Mouse (Mus musculus) forebrain, embryonic 14.5 days (tissue): Measurements from ENCODE around the gene Yju2. TPM values are rescaled to one million over a fixed set of nuclear protein-coding genes. Genes with fewer than 3 reads are reported as not detected.
"Not testable (repeated sequence)": the region's sequence is repeated elsewhere in the genome, so short reads cannot be mapped to it uniquely, and the experiment has no call there.

ENCODE experiments used
- ATAC-seq: fragments of 200-750 bp; cut with Nextera tagmentation; 2 replicates; pipeline ENCODE4 v1.8.0; 2017; ENCODE audit warnings: mild to moderate bottlenecking, moderate library complexity
- DNase-seq: peaks from one replicate; pipeline ENCODE4 v3.0.0-alpha.2; 2015; ENCODE audit warnings: low spot score
- H3K27ac ChIP-seq: fragments of 300-500 bp; sonication (generic); 2 replicates; pipeline ENCODE4 v1.5.1; 2014; ENCODE audit warnings: low read depth, mild to moderate bottlenecking, control low read depth, low read length, moderate library complexity
- H3K27me3 ChIP-seq: fragments of 300-500 bp; sonication (generic); replicated peaks from 2 replicates; pipeline ENCODE4 v1.6.1; 2014; ENCODE audit warnings: low read length, control low read depth, mixed read lengths; ENCODE audit not compliant: control insufficient read depth, insufficient read depth
- H3K36me3 ChIP-seq: fragments of 300-500 bp; sonication (generic); 2 replicates; pipeline ENCODE4 v1.6.1; 2014; ENCODE audit warnings: low read length, control low read depth; ENCODE audit not compliant: control insufficient read depth, insufficient read depth
- H3K4me1 ChIP-seq: fragments of 300-500 bp; sonication (generic); 2 replicates; pipeline ENCODE4 v1.6.1; 2014; ENCODE audit warnings: antibody characterized with exemption, low read length, control low read depth; ENCODE audit not compliant: control insufficient read depth, insufficient read depth
- H3K4me2 ChIP-seq: fragments of 300-500 bp; sonication (generic); 2 replicates; pipeline ENCODE4 v1.6.1; 2014; ENCODE audit warnings: mild to moderate bottlenecking, control low read depth, low read length
- H3K4me3 ChIP-seq: fragments of 300-500 bp; sonication (generic); 2 replicates; pipeline ENCODE4 v1.5.1; 2014; ENCODE audit warnings: low read depth, low read length, control low read depth
- H3K9ac ChIP-seq: fragments of 300-500 bp; sonication (generic); 2 replicates; pipeline ENCODE4 v1.6.1; 2014; ENCODE audit warnings: mild to moderate bottlenecking, low read length, control low read depth, moderate library complexity
- H3K9me3 ChIP-seq: fragments of 300-500 bp; sonication (generic); replicated peaks from 2 replicates; pipeline ENCODE4 v1.6.1; 2016; ENCODE audit warnings: low read length, control low read depth, mixed read lengths; ENCODE audit not compliant: control insufficient read depth
- WGBS: fragments of 180-500 bp; shearing (Covaris S2); extraction: QIAGEN DNeasy Blood & Tissue Kit; methylation state at CpG from one replicate; pipeline ENCODE4 v1.1.7; 2014; 5-methylcytosine and 5-hydroxymethylcytosine counted together
- polyA plus RNA-seq: library from polyadenylated mRNA; unstranded; fragments of >200 nt; fragmentation: Nextera tagmentation; extraction: Ambion mirVana; gene quantifications from 2 replicates; pipeline ENCODE4 v1.2.1, GENCODE M21; 2014

Gene Yju2
- 25.4 and 26.1 TPM in 2 replicates for polyA plus RNA-seq

DNA sequence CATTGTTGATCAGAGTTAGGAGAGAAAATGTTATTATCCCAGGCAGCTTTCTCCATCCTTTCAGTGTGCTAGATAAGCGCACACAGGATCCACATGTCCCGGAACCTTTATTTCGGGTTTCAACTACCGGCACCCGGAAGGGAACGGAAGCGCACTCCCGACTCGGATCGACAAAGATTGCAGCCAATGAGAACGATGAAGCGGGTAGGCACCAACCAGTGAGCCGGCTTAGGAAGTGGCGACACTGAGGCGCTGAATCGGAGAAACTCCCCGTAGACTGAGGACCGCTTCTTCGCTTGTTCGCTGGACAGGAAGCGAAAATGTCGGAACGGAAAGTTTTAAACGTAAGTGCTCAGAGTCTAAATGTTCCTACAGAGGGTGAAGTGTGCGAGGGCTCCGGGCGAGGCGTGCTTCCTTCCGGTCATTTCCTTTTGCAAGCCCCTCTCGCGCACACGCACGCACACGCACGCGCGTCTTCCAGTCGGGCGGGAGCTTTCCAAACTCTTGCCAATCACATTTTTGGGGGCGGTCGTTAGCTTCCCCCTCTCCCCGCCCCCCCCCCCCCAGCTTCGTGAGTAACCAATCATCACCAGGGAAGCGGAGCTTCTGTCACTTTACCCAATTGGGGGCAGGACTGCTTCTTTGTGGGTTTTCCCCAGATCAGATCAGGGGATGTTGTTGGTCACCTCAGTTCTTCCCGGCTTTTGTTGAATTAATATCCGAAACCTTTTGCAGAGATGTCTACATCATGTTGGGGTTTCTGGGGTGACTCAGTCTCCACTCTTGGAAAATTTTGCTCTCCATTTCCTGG, at the start of gene Yju2:
Gene Yju2, plus strand, starts transcription at position 182 of the 811 bp plus-strand sequence.
- H3K27me3 ChIP-seq, result no peaks in the 10 kb centered on the region
- peak within 1 kb of the TSS; percentile 93 for H3K27ac ChIP-seq
- H3K9me3 ChIP-seq, result no peaks in the 10 kb centered on the region
- DNase-seq (peak; percentile 98), ATAC-seq (peak; percentile 92)
- peak within 1 kb of the TSS; percentile 64 for H3K4me2 ChIP-seq
- H3K4me1 ChIP-seq, result peaks cover 17% of the 10 kb centered on the region
- peaks cover 21% of the 10 kb centered on the region for H3K36me3 ChIP-seq
- H3K4me3 ChIP-seq, result peak within 1 kb of the TSS; percentile 51
- H3K9ac ChIP-seq, result peak within 1 kb of the TSS; percentile 62
- under 1% methylated on average over 45 of the region's 46 CpGs for WGBS

DNA sequence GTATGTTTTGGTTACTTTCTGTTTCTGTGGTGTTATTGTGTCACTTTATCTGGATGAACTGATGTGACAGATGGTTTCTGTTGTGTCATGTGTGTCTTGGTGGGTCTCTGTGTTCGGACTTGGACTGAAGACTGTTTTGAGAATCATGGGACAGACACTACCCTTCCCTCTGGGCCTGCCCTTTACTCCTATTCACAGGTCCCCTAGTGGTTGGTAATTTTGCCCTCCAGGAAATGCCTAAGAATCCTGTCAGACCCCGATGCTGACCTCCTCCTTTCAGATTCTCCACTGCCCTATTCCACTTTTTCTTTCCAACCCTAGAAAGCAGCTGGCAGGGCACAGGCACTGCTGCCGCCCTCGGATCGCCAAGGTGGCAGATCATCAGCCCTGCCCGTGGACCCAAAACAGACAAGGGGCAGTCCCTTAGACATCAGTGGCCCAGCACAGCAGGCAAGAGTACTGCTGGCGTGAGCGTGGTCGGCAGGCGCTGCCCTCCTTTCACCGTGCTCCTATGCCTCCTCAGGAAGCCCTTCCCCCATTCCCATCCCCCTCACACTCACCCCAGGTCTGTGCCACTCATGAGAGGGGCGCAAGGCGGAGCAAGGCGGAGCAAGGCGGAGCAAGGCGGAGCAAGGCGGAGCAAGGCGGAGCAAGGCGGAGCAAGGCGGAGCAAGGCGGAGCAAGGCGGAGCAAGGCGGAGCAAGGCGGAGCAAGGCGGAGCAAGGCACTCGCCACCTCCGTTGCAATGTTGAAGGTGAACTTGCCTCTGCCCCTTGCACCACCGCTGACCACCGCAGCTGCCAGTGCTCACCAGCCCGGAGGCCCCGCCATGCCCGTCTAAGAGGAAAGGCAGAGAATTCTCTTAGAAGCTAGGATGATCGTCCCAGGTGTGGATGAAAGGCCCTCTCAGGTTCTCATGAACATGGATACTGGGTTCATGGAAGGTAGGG, 27.1 kb upstream of the Yju2 start:
- peak overlapping the region; percentile 74 for H3K9ac ChIP-seq
- WGBS, result 1% methylated on average over 33 of the region's 33 CpGs
- no peaks in the 10 kb centered on the region for H3K9me3 ChIP-seq
- H3K4me1 ChIP-seq, result 0 out of 2 replicates have a peak, but pooled peaks cover 4% of the 10 kb centered on the region
- H3K36me3 ChIP-seq, result no peaks in the 10 kb centered on the region
- ATAC-seq (peak; percentile 98), DNase-seq (peak; percentile 86)
- peak overlapping the region; percentile 70; the same call in 1 of the 2 replicates for H3K27ac ChIP-seq
- H3K4me2 ChIP-seq, result peak overlapping the region; percentile 63
- no peaks in the 10 kb centered on the region for H3K27me3 ChIP-seq
- peak overlapping the region; percentile 52 for H3K4me3 ChIP-seq

- Histone ChIP-seq H3K27me3 (no peaks in the 10 kb centered on the region), H3K36me3 (no peaks in the 10 kb centered on the region), H3K27ac (no peak overlapping the region), H3K4me3 (peak overlapping the region; percentile 52), H3K4me1 (0 out of 2 replicates have a peak, but pooled peaks cover 4% of the 10 kb centered on the region), H3K9me3 (no peaks in the 10 kb centered on the region), H3K9ac (peak overlapping the region; percentile 53; the same call in 1 of the 2 replicates), H3K4me2 (peak overlapping the region; percentile 63)
- WGBS, result 72% methylated on average over 2 of the region's 2 CpGs
- DNase-seq (no peak), ATAC-seq (no peak)
Measured at GRCm38 (mm10) chr17:55932635-55933034, 26.3 kb upstream of the Yju2 start.

GRCm38 (mm10) chr17:55933191-55933590, 25.7 kb upstream of the Yju2 start:
- H3K27ac ChIP-seq, result no peak overlapping the region
- 92% methylated on average over 15 of the region's 15 CpGs for WGBS
- H3K27me3 ChIP-seq, result no peaks in the 10 kb centered on the region
- ATAC-seq (no peak), DNase-seq (no peak)
- no peak overlapping the region for H3K4me2 ChIP-seq
- no peaks in the 10 kb centered on the region for H3K36me3 ChIP-seq
- 0 out of 2 replicates have a peak, but pooled peaks cover 2% of the 10 kb centered on the region for H3K9me3 ChIP-seq
- H3K4me1 ChIP-seq, result 0 out of 2 replicates have a peak, but pooled peaks cover 4% of the 10 kb centered on the region
- no peak overlapping the region for H3K9ac ChIP-seq
- H3K4me3 ChIP-seq, result no peak overlapping the region

DNA sequence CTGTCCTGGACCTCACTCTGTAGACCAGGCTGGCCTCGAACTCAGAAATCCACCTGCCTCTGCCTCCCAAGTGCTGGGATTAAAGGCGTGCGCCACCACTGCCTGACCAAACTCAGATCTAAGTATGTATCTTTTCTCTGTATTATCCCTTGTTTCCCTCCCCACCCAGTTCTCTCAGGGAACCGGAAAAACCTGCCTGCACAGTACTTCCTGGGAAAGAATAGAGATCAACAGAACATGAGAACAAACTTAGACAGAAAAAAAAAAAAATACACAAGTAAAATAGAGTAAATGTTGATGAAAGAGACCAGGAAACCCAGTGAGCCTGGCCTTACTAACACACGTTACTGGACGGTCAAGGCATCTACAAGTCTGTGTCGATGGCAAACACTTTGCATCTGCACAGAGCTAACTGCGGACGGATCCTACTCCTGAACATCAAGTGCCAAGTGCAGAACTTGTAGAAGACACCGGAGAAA, 14.5 kb upstream of the Yju2 start:
- Histone ChIP-seq H3K4me3 (peak overlapping the region; percentile 38), H3K27ac (peak overlapping the region; percentile 60; the same call in 1 of the 2 replicates), H3K9ac (peak overlapping the region; percentile 62), H3K4me2 (peak overlapping the region; percentile 68)
- not testable (repeated sequence) for ATAC-seq, H3K36me3 ChIP-seq, H3K9me3 ChIP-seq, DNase-seq, H3K27me3 ChIP-seq, H3K4me1 ChIP-seq
- 37% methylated on average over 10 of the region's 10 CpGs for WGBS

DNA sequence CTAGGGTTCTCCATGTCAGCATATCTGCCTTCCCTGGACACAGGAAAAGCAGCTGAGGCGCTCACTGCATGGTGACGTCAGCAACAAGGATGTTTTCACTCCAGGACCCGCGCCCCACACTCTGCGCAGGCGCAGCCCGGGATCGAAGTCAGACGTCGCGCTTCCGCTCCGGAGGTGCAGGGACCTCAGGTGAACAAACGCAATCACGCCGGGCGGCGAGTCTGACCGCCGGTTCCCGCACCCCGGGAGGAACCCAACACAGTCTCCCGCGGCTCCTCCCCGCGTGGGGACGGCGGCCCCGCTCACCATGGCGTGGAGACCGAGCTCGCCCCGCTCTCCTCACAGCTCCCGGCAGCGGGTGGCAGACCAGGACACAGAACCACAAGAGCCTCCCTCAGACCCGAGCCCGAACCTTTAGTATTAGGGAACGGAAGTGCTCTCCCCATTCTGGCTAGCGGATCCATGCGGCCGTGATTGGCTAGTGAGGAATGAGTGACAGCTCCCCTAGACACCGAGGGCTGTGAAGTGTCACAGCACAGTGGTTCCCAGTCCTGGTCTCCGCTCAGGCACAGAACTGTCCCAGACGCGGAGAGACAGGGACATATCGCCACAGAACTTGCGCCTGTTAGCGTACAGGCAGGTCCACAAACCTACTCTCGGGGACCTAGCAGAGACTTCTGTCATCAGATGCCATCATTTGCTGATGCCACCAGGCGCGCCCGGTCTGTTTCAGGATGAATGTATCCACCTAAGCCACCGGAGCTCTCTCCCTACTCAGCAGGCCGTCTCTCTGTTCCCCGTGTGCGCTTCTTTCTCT, 13.8 kb upstream of the Yju2 start:
- Histone ChIP-seq H3K27ac (peak overlapping the region; percentile 82), H3K4me3 (peak overlapping the region; percentile 38), H3K4me2 (peak overlapping the region; percentile 68), H3K9ac (peak overlapping the region; percentile 62)
- not testable (repeated sequence) for H3K27me3 ChIP-seq, H3K9me3 ChIP-seq, H3K36me3 ChIP-seq, H3K4me1 ChIP-seq
- ATAC-seq (peak; percentile 98), DNase-seq (peak; percentile 87)
- WGBS, result under 1% methylated on average over 49 of the region's 56 CpGs

DNA sequence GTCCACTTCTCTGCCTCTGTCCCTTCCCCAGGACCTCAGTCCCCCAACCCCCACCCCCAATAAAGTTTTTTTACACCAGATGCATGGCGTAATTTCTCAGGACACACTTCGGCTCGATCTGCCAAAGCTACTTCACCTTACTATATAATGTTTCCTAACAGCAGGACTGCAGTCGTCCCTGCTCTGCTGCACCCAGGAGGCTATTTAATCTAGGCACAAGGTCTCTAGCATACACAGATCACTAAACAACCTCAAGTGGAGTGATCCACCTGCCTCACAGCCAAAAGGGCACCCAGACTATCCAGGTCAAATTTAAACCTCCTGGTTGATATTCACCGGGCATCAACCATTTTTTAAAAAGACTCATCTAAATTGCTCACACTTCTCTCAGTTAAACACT, 13.2 kb upstream of the Yju2 start:
- H3K27me3 ChIP-seq, result no peaks in the 10 kb centered on the region
- peak overlapping the region; percentile 62 for H3K9ac ChIP-seq
- H3K4me3 ChIP-seq, result peak overlapping the region; percentile 38

GRCm38 (mm10) chr17:55948647-55949046, 10.3 kb upstream of the Yju2 start:
- no peaks in the 10 kb centered on the region for H3K27me3 ChIP-seq
- no peak overlapping the region for H3K27ac ChIP-seq
- 86% methylated on average over 4 of the region's 4 CpGs for WGBS
- no peak overlapping the region for H3K4me3 ChIP-seq
- no peak for DNase-seq
- no peaks in the 10 kb centered on the region for H3K9me3 ChIP-seq
- no peaks in the 10 kb centered on the region for H3K36me3 ChIP-seq
- ATAC-seq, result no peak
- no peaks in the 10 kb centered on the region for H3K4me1 ChIP-seq
- H3K4me2 ChIP-seq, result no peak overlapping the region
- no peak overlapping the region for H3K9ac ChIP-seq

More for the DNA sequence above, 13.2 kb upstream of the Yju2 start:
- WGBS, result 30% methylated on average over 5 of the region's 5 CpGs
- Histone ChIP-seq H3K9me3 (no peaks in the 10 kb centered on the region), H3K4me2 (peak overlapping the region; percentile 68), H3K27ac (peak overlapping the region; percentile 82; the same call in 1 of the 2 replicates), H3K4me1 (no peaks in the 10 kb centered on the region), H3K36me3 (no peaks in the 10 kb centered on the region)
- ATAC-seq, result no peak
- DNase-seq, result no peak
